Mouse (Mus musculus) heart, postnatal 0 days (tissue): ENCODE data around the gene Negr1.

Experiments used
- CTCF ChIP-seq: IDR thresholded peaks from 2 replicates; pipeline ENCODE4 v1.5.1; 2016; ENCODE audit warnings: antibody characterized with exemption, control low read depth, low read depth
- EP300 ChIP-seq: IDR thresholded peaks from 2 replicates; pipeline ENCODE4 v1.6.1; 2016; ENCODE audit warnings: antibody characterized with exemption, low read depth

DNA sequence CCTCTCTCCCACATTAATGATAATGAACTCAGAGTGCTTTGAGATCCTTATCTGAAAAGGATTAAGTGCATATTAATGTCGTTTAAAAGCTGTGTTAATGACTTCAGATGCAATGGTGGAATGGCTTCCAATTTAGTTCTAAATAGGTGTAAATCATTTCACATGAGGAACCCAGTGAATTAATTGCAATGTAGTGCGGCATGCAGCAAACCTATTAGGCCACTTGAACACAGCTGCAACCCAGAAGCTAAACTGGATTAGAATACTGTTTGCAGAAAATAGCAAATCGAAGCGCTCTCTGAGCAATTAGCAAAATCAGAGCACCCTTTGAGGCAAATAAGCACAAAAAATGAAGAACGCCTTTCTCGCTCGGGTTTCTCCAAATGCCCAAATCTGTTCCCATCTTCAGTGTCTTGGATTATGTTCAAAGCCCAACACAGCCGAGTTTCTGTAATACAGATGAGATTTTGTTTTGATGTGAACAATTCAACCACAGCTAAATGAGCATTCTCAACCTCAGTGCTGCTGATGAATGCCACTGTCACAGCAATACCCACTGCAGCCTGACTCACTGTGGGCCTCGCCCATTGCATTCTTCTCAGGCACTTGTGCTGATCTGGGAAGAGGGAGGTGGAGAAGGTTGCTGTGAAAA is 342.5 kb downstream of the Negr1 start:
- TF ChIP-seq CTCF = no peak
- TF ChIP-seq EP300 = no peak
